Mouse (Mus musculus): ENCODE data around the gene Hspe1. TPM values are rescaled to one million over a fixed set of nuclear protein-coding genes. Genes with fewer than 3 reads are reported as not detected.
"Not testable (repeated sequence)": the region's sequence is repeated elsewhere in the genome, so short reads cannot be mapped to it uniquely, and the experiment has no call there.

Hspe1 gene
- polyA plus RNA-seq, 1 experiment from 2014 or later, result 512 TPM

DNA sequence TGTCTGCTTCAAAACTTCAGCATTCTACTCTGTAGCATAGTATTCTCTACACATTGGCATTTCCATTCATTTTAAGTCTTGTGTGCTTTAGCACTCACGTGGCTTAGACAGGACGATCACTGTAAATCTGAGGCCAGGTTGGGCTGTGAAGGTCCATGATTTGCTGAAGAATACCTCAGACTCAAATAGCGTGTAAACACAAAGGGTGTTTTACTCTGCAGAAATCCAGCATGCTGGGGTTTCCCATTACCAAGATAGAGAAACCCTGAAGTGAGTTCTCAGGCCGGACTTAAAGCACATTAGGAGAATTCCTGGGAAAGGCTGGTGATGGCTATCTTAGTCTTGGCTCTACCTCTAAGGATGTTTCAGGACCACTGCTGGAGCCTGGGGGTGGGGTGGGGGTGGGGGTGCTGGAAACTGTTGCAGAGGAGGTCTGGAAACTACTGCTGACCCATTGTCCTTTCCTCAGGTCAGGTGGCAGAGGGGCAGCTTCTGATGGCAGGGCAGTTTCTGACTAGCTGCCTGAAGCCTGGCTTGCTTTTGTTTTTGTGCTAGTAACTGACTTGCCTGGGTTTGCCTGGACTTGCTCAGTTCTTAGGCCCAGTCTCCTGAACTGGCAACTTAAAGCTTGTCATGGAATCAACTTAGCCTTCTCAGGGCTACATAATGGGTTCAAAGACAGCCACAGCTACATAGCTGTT is 21.3 kb downstream of the Hspe1 start:
- Histone ChIP-seq H3K9ac (replicated peaks) (no peak overlapping the region), H3K27me3 (no peaks in the 10 kb centered on the region), H3K4me2 (no peak overlapping the region), H3K4me3 (replicated peaks) (no peak overlapping the region), H3K4me1 (replicated peaks) (no peaks in the 10 kb centered on the region), H3K36me3 (no peaks in the 10 kb centered on the region), H3K27ac (no peak overlapping the region), H3K9me3 (no peaks in the 10 kb centered on the region)
- no peak for ATAC-seq (ENCODE audit: insufficient number of reproducible peaks, insufficient read depth, low FRiP score, low TSS enrichment, low read depth)
- WGBS, result 88% methylated on average over 4 of the region's 4 CpGs

DNA sequence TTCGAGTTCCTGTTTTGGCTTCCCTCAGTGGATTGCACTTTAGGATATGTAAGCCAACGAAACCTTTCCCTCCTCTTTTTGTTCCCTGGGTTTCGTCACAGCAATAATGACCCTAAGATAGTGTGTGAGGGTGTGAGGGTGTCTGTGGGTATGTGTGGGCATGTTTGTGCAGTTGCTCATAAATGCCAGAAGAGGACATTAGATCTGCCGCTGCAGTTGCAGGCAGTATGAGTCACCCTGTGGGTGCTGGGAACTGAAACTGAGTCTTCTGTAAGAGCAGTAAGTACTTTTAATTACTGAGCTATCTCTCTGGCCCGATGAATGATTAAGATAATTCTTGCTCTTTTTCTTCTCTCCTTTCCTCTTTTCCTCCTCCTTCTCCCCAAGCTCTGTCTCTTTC is 35.1 kb downstream of the Hspe1 start:
- WGBS, result 92% methylated on average over 5 of the region's 5 CpGs
- H3K36me3 ChIP-seq, result no peaks in the 10 kb centered on the region

DNA sequence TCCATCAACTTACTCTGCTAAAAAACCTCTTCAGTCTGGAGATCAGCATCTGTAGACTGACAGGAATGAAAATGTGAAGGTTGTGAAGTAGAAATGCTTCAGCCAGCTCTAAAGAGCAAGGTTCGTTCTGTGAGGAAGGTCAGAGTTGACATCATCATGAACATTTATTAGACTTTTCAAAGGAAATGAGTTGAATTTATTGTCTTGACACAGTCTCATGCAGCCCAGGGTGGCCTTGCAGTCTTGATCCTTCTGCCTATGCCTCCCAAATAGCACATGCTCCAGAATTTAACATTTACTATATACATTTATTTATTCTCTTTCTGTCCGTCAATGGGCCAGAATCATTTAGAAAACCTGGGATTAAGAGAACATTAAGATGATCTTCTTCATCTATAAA is 35.6 kb downstream of the Hspe1 start:
- 81% methylated on average over 2 of the region's 2 CpGs for WGBS
- ATAC-seq (ENCODE audit: insufficient number of reproducible peaks, insufficient read depth, low FRiP score, low TSS enrichment, low read depth), result no peak
- Histone ChIP-seq H3K4me1 (replicated peaks) (no peaks in the 10 kb centered on the region), H3K4me2 (no peak overlapping the region), H3K27me3 (0 out of 2 replicates have a peak, but pooled peaks cover 3% of the 10 kb centered on the region), H3K4me3 (replicated peaks) (no peak overlapping the region), H3K9ac (replicated peaks) (no peak overlapping the region), H3K9me3 (no peaks in the 10 kb centered on the region), H3K36me3 (no peaks in the 10 kb centered on the region), H3K27ac (no peak overlapping the region)

More for the DNA sequence above, 35.1 kb downstream of the Hspe1 start:
- no peak for ATAC-seq (ENCODE audit: insufficient number of reproducible peaks, insufficient read depth, low FRiP score, low TSS enrichment, low read depth)
- no peak overlapping the region for H3K27ac ChIP-seq
- no peaks in the 10 kb centered on the region for H3K4me1 ChIP-seq (replicated peaks)
- no peaks in the 10 kb centered on the region for H3K27me3 ChIP-seq
- H3K4me3 ChIP-seq (replicated peaks), result no peak overlapping the region
- no peak overlapping the region for H3K4me2 ChIP-seq
- no peaks in the 10 kb centered on the region for H3K9me3 ChIP-seq
- no peak overlapping the region for H3K9ac ChIP-seq (replicated peaks)

DNA sequence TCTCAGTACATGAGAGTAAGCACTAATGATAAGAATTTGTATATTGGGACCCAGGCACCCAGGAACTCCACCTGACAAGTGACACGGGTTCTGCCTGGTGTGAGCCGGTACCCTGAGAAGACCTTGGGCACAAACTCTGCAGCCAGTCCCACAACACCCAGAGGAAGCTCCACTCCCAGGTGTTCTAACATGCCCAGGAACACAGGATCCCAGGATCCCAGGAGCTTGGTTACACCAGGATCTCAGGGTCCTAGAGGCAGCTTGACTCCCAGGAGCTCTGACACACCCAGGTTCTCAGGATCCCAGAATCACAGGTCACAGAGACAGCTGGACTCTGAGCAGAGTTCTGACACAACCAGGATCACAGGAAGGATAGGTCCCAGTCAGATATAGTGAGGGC is 36.2 kb downstream of the Hspe1 start:
- H3K4me2 ChIP-seq; ATAC-seq (ENCODE audit: insufficient number of reproducible peaks, insufficient read depth, low FRiP score, low TSS enrichment, low read depth): not testable (repeated sequence)
- WGBS, result 92% methylated on average over 2 of the region's 2 CpGs

DNA sequence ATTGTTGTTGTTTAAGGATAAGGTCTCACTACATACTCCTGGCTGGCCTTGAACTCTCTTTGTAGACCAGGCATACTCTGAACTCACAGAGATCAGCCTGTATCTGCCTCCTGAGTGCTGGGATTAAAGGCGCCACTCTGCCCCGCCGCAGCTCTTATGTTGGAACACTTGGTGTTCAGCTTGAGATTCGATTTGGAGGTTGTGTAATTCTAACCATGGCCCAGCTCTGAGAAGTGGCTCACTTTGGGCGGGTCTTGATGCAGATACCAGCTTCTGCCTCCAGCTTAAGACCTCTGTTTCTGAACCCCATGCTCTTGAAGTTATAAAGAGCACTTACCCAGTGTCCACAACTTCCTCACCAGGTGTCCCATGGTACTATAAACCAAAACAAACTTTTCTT is 41.8 kb downstream of the Hspe1 start:
- H3K4me3 ChIP-seq (replicated peaks), result no peak overlapping the region
- no peaks in the 10 kb centered on the region for H3K9me3 ChIP-seq
- no peak for ATAC-seq (ENCODE audit: insufficient number of reproducible peaks, insufficient read depth, low FRiP score, low TSS enrichment, low read depth)
- H3K9ac ChIP-seq (replicated peaks), result no peak overlapping the region
- H3K4me2 ChIP-seq, result peak overlapping the region; percentile 72; the same call in 1 of the 2 replicates
- 92% methylated on average over 5 of the region's 5 CpGs for WGBS
- H3K27ac ChIP-seq, result no peak overlapping the region
- 0 out of 2 replicates have a peak, but pooled peaks cover 3% of the 10 kb centered on the region for H3K27me3 ChIP-seq
- no peaks in the 10 kb centered on the region; the same call in 1 of the 2 replicates for H3K36me3 ChIP-seq
- peaks cover 10% of the 10 kb centered on the region for H3K4me1 ChIP-seq (replicated peaks)

More for the DNA sequence above, 36.2 kb downstream of the Hspe1 start:
- not testable (repeated sequence) for H3K4me1 ChIP-seq (replicated peaks); H3K9me3 ChIP-seq; H3K27me3 ChIP-seq; H3K36me3 ChIP-seq; H3K4me3 ChIP-seq (replicated peaks); H3K27ac ChIP-seq; H3K9ac ChIP-seq (replicated peaks)

DNA sequence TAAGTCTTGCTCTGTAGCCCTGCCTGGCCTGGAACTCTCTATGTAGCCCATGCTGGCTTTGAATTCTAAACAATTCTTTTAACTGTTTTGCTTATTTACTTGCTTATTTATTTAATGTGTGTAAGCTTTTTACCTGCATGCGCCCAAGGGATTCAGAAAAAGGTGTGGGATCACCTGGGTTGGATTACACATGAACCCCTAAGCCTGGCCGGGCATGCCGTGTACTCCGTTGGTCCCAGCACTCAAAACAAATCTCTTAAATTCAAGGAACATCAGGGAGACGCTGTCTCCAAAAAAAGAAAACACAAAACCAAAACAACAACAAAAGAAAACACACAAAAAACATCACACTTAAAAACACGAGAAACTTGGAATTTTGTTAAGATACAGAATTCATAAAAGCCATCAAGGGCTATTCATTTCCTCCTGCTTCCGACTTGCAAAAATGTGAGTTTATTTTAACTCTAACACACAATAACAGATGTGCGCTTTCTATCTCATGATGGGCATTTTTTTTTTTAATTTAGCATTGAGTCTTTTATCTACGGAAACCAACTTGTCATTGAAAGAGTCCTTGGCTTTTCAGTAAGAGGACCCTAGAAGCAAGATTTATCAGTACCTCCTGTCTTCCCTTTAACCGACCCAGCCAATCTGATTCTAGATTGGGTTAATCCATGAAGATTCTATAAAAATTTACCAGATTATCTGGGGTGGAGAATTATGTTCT is 42.4 kb downstream of the Hspe1 start:
- H3K9ac ChIP-seq (replicated peaks), result peak overlapping the region; percentile 99
- H3K27ac ChIP-seq, result peak overlapping the region; percentile 98
- H3K4me3 ChIP-seq (replicated peaks), result peak overlapping the region; percentile 98
- peaks cover 5% of the 10 kb centered on the region for H3K36me3 ChIP-seq
- WGBS, result 72% methylated on average over 10 of the region's 10 CpGs
- H3K27me3 ChIP-seq, result 0 out of 2 replicates have a peak, but pooled peaks cover 3% of the 10 kb centered on the region
- 0 out of 2 replicates have a peak, but pooled peaks have one; percentile 1 for ATAC-seq (ENCODE audit: insufficient number of reproducible peaks, insufficient read depth, low FRiP score, low TSS enrichment, low read depth)
- peaks cover 10% of the 10 kb centered on the region for H3K4me1 ChIP-seq (replicated peaks)
- peak overlapping the region; percentile 72 for H3K4me2 ChIP-seq
- H3K9me3 ChIP-seq, result no peaks in the 10 kb centered on the region

DNA sequence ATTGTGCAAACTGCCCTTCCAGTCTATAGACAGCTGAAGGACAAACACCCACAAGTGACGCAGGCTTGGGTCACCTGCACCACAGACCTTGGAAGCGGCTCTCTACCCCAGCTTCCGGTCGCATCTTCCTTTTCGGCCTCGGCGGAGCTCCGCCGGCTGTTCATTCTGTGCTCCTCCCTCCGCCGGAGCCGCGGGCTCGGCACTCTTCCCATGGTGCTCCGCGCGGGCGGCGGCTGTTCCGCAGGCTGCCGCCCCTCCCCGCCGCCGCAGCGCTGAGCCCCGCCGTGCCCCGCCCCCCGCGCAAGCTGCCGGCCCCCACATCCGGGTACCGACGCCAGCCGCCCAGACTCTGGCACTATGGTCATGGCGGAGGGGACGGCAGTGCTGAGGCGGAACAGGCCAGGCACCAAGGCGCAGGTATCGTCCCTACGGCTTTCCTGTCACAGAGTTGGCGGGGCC is 43.0 kb downstream of the Hspe1 start, which contains the start of gene Mob4:
Gene Mob4 (plus strand): TSS at position 289 of the 459 bp plus-strand sequence.
- Histone ChIP-seq H3K4me3 (replicated peaks) (peak within 1 kb of the TSS; percentile 98), H3K9me3 (no peaks in the 10 kb centered on the region), H3K27me3 (0 out of 2 replicates have a peak, but pooled peaks cover 3% of the 10 kb centered on the region), H3K9ac (replicated peaks) (peak within 1 kb of the TSS; percentile 99), H3K36me3 (peaks cover 11% of the 10 kb centered on the region), H3K27ac (peak within 1 kb of the TSS; percentile 98), H3K4me1 (replicated peaks) (peaks cover 10% of the 10 kb centered on the region), H3K4me2 (peak within 1 kb of the TSS; percentile 72)
- peak; percentile 98 for ATAC-seq (ENCODE audit: insufficient number of reproducible peaks, insufficient read depth, low FRiP score, low TSS enrichment, low read depth)
- under 1% methylated on average over 42 of the region's 42 CpGs for WGBS

DNA sequence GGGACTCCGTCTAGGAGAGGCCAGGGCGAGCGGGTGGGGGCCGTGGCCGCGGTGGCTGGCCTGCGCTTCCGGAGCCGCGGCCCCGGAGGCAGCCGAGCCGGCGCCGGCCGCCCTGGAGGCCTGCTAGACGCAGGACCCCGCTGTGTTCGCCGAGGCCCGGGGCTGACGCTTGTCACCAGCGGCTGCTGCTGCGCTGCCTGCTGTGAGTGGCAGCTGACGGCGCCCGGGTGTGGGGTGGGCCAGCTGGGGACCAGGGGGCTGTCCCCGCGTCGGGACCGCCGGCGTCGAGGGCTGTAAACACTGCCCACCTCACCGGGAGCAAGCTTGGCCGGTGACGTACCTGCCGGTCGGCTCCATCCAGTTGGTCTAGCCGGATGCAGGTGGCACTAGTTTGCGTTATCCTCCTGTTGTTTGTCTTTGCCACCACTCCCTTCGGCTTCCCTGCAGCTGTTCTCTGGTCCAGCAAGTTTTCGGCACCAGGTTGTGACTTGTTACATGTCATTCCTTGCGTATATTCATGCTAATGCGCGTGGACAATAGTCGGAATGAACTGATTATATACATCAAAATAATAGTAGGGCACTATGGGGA is 43.6 kb downstream of the Hspe1 start:
- H3K9me3 ChIP-seq, result no peaks in the 10 kb centered on the region

DNA sequence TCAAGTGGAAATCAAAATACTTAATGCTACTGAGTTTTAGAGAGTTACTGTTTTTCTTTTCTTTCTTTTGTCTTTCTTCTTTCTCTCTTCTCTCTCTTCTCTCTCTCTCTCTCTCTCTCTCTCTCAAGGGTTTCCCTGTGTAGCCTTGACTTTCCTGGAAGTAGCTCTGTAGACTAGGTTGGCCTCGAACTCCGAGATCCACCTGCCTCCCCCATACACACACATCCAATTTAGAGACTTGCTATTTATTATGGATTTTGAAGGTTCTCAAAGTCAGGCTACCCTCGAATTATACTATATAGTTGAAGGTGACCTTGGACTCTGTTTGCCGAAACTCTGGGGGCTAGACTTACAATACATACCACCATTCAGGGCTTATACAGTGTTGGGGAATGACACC is 44.4 kb downstream of the Hspe1 start:
- 78% methylated on average over 4 of the region's 4 CpGs for WGBS
- Histone ChIP-seq H3K4me2 (peak overlapping the region; percentile 72), H3K27me3 (0 out of 2 replicates have a peak, but pooled peaks cover 3% of the 10 kb centered on the region), H3K9me3 (no peaks in the 10 kb centered on the region), H3K9ac (replicated peaks) (peak overlapping the region; percentile 99), H3K27ac (no peak overlapping the region), H3K36me3 (peaks cover 16% of the 10 kb centered on the region), H3K4me3 (replicated peaks) (peak overlapping the region; percentile 98), H3K4me1 (replicated peaks) (peaks cover 10% of the 10 kb centered on the region)
- ATAC-seq (ENCODE audit: insufficient number of reproducible peaks, insufficient read depth, low FRiP score, low TSS enrichment, low read depth), result no peak

More for the DNA sequence above, 43.6 kb downstream of the Hspe1 start:
- Histone ChIP-seq H3K36me3 (peaks cover 11% of the 10 kb centered on the region), H3K27ac (peak overlapping the region; percentile 98), H3K4me3 (replicated peaks) (peak overlapping the region; percentile 98), H3K27me3 (0 out of 2 replicates have a peak, but pooled peaks cover 3% of the 10 kb centered on the region), H3K4me2 (peak overlapping the region; percentile 72), H3K9ac (replicated peaks) (peak overlapping the region; percentile 99), H3K4me1 (replicated peaks) (peaks cover 10% of the 10 kb centered on the region)
- ATAC-seq (ENCODE audit: insufficient number of reproducible peaks, insufficient read depth, low FRiP score, low TSS enrichment, low read depth), result peak; percentile 86; the same call in 1 of the 2 replicates
- under 1% methylated on average over 47 of the region's 47 CpGs for WGBS

DNA sequence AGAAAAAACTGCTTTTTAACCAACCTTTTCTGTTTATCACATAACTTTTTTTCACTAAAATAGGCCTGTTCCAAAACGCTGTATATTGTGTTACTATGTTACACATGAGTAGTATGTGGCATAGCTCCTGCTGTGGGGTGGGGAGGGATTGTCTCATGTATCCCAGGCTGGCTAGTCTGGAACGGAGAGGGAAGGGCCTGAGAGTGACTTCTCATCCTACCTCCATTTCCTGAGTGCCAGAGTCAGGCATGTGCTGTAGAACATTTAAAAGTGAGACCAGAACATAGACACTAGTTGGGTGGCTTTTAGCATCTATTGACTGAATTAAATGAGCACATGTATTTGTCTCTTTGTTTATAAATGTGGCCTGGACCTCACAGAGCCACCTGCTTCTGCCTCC is 45.2 kb downstream of the Hspe1 start:
- Histone ChIP-seq H3K27ac (no peak overlapping the region), H3K9me3 (no peaks in the 10 kb centered on the region), H3K4me3 (replicated peaks) (no peak overlapping the region), H3K4me2 (no peak overlapping the region), H3K36me3 (peaks cover 23% of the 10 kb centered on the region), H3K27me3 (0 out of 2 replicates have a peak, but pooled peaks cover 3% of the 10 kb centered on the region), H3K4me1 (replicated peaks) (peaks cover 10% of the 10 kb centered on the region), H3K9ac (replicated peaks) (no peak overlapping the region)
- ATAC-seq (ENCODE audit: insufficient number of reproducible peaks, insufficient read depth, low FRiP score, low TSS enrichment, low read depth), result no peak
- WGBS, result 77% methylated on average over 2 of the region's 2 CpGs

DNA sequence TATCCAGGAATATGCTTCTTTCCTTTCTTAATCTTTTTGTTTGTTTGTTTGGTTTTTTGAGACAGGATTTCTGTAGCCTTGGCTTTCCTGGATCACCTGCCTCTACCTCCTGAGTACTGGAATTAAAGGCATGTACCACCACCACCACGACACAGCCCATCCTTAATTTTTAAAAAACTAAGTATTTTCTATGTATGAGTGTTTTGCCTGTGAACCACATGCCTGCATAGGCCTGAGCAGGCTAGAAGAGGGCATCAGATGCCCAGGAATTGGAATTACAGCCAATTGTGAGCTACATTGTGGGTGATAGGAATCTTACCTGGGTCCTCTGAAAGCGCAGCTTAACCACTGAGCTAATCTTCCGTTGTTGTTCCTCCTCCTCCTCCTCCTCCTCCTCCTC is 46.4 kb downstream of the Hspe1 start:
- no peak overlapping the region for H3K27ac ChIP-seq
- H3K4me2 ChIP-seq, result no peak overlapping the region
- WGBS, result 88% methylated on average over 3 of the region's 3 CpGs
- H3K36me3 ChIP-seq, result peaks cover 28% of the 10 kb centered on the region
- H3K9ac ChIP-seq (replicated peaks), result no peak overlapping the region
- ATAC-seq (ENCODE audit: insufficient number of reproducible peaks, insufficient read depth, low FRiP score, low TSS enrichment, low read depth), result no peak
- no peak overlapping the region for H3K4me3 ChIP-seq (replicated peaks)
- peaks cover 10% of the 10 kb centered on the region for H3K4me1 ChIP-seq (replicated peaks)
- H3K9me3 ChIP-seq, result no peaks in the 10 kb centered on the region
- no peaks in the 10 kb centered on the region for H3K27me3 ChIP-seq

All from limb, embryonic 12.5 days (tissue).